Mouse (Mus musculus) midbrain, postnatal 0 days (tissue): ENCODE results near the gene 0610030E20Rik. TPM values are rescaled to one million over a fixed set of nuclear protein-coding genes. Genes with fewer than 3 reads are reported as not detected.

Experiments used
- ATAC-seq: fragments of 200-750 bp; cut with Nextera tagmentation; 2 replicates; pipeline ENCODE4 v1.8.0; 2017; ENCODE audit warnings: moderate number of reproducible peaks, mild to moderate bottlenecking, moderate TSS enrichment, moderate library complexity; ENCODE audit not compliant: low FRiP score
- DNase-seq: peaks from one replicate; pipeline ENCODE4 v3.0.0-alpha.2; 2015; ENCODE audit warnings: low spot score
- H3K27ac ChIP-seq: fragments of 300-500 bp; sonication (generic); 2 replicates; pipeline ENCODE4 v1.5.1; 2014; ENCODE audit warnings: low read depth, mild to moderate bottlenecking, low read length, mixed read lengths
- H3K27me3 ChIP-seq: fragments of 300-500 bp; sonication (generic); 2 replicates; pipeline ENCODE4 v1.6.1; 2014; ENCODE audit warnings: low read length, control low read depth, mixed read lengths; ENCODE audit not compliant: insufficient read depth
- H3K36me3 ChIP-seq: fragments of 300-500 bp; sonication (generic); 2 replicates; pipeline ENCODE4 v1.6.1; 2014; ENCODE audit warnings: low read length, control low read depth, mixed read lengths; ENCODE audit not compliant: insufficient read depth
- H3K4me1 ChIP-seq: fragments of 300-500 bp; sonication (generic); 2 replicates; pipeline ENCODE4 v1.6.1; 2014; ENCODE audit warnings: mild to moderate bottlenecking, control low read depth, antibody characterized with exemption, low read length, mixed read lengths; ENCODE audit not compliant: insufficient read depth
- H3K4me2 ChIP-seq: fragments of 300-500 bp; sonication (generic); 2 replicates; pipeline ENCODE4 v1.6.1; 2014; ENCODE audit warnings: low read depth, mild to moderate bottlenecking, low read length, mixed read lengths; ENCODE audit not compliant: poor library complexity, severe bottlenecking
- H3K4me3 ChIP-seq: fragments of 300-500 bp; sonication (generic); 2 replicates; pipeline ENCODE4 v1.5.1; 2014; ENCODE audit warnings: low read depth, mild to moderate bottlenecking, low read length, moderate library complexity
- H3K9ac ChIP-seq: fragments of 300-500 bp; sonication (generic); replicated peaks from 2 replicates; pipeline ENCODE4 v1.6.1; 2014; ENCODE audit warnings: mild to moderate bottlenecking, low read length, moderate library complexity, mixed read lengths; ENCODE audit not compliant: poor library complexity, severe bottlenecking
- H3K9me3 ChIP-seq: fragments of 300-500 bp; sonication (generic); 2 replicates; pipeline ENCODE4 v1.6.1; 2016; ENCODE audit warnings: low read length, control low read depth
- CTCF ChIP-seq: IDR thresholded peaks from 2 replicates; pipeline ENCODE4 v1.5.1; 2016; ENCODE audit warnings: antibody characterized with exemption, mild to moderate bottlenecking
- WGBS: fragments of 180-500 bp; shearing (Covaris S2); extraction: QIAGEN DNeasy Blood & Tissue Kit; methylation state at CpG from one replicate; pipeline ENCODE4 v1.1.7; 2014; 5-methylcytosine and 5-hydroxymethylcytosine counted together
- polyA plus RNA-seq: library from polyadenylated mRNA; unstranded; fragments of >200 nt; fragmentation: Nextera tagmentation; extraction: Ambion mirVana; gene quantifications from 2 replicates; pipeline ENCODE4 v1.2.1, GENCODE M21; 2015
- total RNA-seq: library from RNA; depleted of rRNA; stranded (reverse); fragments of >200 nt; gene quantifications from 2 replicates; pipeline ENCODE4 v1.2.3, GENCODE M21; 2014

0610030E20Rik gene
- total and polyA plus RNA-seq, 2 experiments from 2014 or later, result 10.0 to 14.7 TPM

DNA sequence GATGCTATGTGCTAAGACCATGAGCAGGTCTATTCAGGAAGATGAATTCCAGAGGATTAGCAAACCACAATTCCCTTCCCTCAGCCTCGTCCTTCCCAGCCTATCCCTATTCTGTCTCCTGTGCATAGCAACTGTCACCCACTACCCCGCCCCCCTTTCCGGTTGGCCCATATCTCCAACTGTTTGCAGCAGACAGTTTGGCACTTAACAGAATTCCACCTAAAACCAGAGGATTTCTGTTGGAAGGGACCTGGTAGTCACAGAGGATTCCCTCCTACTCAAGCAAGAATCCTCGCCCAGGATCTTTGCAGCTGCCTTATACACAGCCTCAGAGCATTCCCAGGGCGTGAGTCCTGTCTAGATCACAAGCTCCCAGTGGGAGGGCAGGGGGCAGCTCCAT lies 24.0 kb downstream of the 0610030E20Rik start:
- no peak for DNase-seq
- Histone ChIP-seq H3K36me3 (no peaks in the 10 kb centered on the region), H3K4me3 (no peak overlapping the region), H3K9me3 (no peaks in the 10 kb centered on the region), H3K27me3 (no peaks in the 10 kb centered on the region), H3K4me2 (no peak overlapping the region), H3K9ac (no peak overlapping the region), H3K27ac (no peak overlapping the region), H3K4me1 (no peaks in the 10 kb centered on the region)
- no peak for ATAC-seq
- 35% methylated on average over 5 of the region's 5 CpGs for WGBS
- no peak for TF ChIP-seq CTCF

DNA sequence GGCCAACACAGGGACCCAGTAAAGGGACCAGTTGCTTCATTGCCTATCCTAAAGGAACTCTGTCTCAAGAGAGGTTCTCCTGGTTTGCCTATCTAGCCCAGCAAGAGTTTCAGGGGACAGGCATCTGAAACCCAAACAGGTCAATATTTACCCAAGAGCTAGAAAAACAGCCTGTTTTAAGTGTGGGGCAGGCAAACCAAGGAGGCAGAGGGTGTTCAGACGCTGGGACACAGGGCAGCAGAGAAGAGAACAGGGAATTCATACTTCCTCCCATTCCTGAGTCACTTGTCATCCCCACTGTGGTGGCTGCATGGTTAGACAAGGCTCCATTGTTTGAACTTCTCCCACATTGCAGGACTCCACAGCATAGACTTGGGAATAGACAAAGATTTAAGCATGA lies 24.5 kb downstream of the 0610030E20Rik start:
- WGBS, result 25% methylated on average over 1 of the region's 1 CpGs
- no peaks in the 10 kb centered on the region for H3K36me3 ChIP-seq
- TF ChIP-seq CTCF, result no peak
- no peak overlapping the region for H3K9ac ChIP-seq
- ATAC-seq, result no peak
- H3K4me1 ChIP-seq, result no peaks in the 10 kb centered on the region
- H3K27ac ChIP-seq, result no peak overlapping the region
- DNase-seq, result no peak
- no peak overlapping the region for H3K4me3 ChIP-seq
- no peaks in the 10 kb centered on the region for H3K9me3 ChIP-seq
- H3K27me3 ChIP-seq, result no peaks in the 10 kb centered on the region
- no peak overlapping the region for H3K4me2 ChIP-seq

DNA sequence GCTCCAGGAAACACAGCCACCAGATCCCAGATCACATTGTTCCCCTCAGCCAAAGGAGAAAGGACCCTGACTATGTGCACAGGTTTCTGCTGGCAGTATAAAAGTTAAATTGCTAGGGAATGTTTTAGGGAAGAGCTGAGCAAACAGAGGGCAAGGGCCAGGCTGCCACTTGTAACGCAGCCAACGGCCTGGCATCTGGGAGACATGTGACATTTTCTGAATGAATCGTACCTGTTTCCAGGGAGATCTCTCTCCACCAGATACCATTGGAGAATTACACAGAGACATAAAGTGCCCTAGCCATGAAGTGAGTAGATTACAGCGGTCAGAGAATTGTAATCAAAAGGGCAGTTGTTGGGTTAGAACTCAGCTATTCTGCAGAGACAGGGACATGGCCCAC lies 26.1 kb downstream of the 0610030E20Rik start:
- Histone ChIP-seq H3K4me3 (no peak overlapping the region), H3K27me3 (no peaks in the 10 kb centered on the region), H3K4me1 (no peaks in the 10 kb centered on the region), H3K9me3 (no peaks in the 10 kb centered on the region), H3K27ac (no peak overlapping the region), H3K36me3 (no peaks in the 10 kb centered on the region), H3K9ac (no peak overlapping the region), H3K4me2 (no peak overlapping the region)
- ATAC-seq (no peak), DNase-seq (no peak)
- 87% methylated on average over 4 of the region's 4 CpGs for WGBS
- TF ChIP-seq CTCF, result no peak

DNA sequence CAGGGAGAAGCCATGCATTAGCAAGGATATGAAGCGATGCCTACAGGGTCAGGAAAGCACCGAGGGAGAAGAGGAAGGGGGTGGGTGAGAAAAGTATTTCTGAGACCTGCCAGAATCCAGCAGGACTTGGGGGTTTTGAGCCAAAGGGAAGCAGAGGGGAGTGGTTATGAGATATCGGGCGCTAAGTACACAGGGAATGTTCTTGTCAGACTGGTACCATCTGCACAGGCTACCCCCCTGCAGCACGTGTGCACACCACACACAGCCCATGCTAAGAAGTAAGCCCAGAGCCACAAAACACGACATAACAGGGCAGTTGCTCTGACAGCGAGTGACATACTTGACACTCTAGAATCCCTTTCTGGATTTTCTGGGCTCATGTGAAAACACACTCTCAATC lies 27.1 kb downstream of the 0610030E20Rik start:
- H3K4me3 ChIP-seq, result no peak overlapping the region
- H3K27me3 ChIP-seq, result peaks cover under 1% of the 10 kb centered on the region; the same call in 1 of the 2 replicates
- no peak for ATAC-seq
- no peak overlapping the region for H3K27ac ChIP-seq
- H3K4me2 ChIP-seq, result no peak overlapping the region
- no peaks in the 10 kb centered on the region for H3K36me3 ChIP-seq
- no peak for DNase-seq
- TF ChIP-seq CTCF, result no peak
- H3K9ac ChIP-seq, result no peak overlapping the region
- 73% methylated on average over 7 of the region's 7 CpGs for WGBS
- H3K9me3 ChIP-seq, result no peaks in the 10 kb centered on the region
- H3K4me1 ChIP-seq, result no peaks in the 10 kb centered on the region

DNA sequence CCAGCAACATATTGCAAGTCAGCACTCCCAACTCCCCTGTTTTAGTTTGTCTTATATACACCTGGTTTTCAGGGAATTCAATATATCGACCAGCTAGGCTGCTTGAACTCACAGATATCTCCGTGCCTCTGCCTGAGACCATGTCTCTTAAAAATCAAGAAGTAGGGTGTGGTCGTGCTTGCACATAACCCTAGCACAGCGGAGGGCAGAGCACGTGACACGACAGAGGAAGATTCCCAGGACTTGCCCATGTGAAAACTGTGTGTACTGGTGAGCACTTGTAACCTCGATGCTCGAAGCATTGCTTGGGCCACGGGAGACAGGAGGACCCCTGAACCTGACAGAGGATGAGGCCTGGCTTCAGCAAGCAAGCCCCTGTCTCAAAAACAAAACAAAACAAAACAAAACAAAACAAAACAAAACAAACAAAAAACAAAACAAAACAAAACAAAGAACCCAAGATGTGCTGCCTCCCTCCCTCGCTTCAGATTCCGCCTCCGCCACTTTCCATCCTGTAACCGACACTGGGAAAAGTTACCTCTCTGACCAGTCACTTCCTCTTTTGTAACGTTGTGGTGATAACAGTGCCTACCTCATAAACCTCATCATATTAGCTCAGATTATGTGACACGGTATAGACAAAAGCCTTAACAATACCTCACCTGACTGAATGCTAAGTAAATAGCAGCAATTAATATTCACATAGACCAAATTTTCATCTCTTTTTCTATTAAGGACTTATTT lies 27.9 kb downstream of the 0610030E20Rik start:
- WGBS, result 86% methylated on average over 15 of the region's 15 CpGs
- Histone ChIP-seq H3K4me3 (no peak overlapping the region), H3K4me2 (no peak overlapping the region), H3K27ac (no peak overlapping the region), H3K27me3 (peaks cover 8% of the 10 kb centered on the region; the same call in 1 of the 2 replicates), H3K9me3 (no peaks in the 10 kb centered on the region), H3K4me1 (no peaks in the 10 kb centered on the region; the same call in 1 of the 2 replicates), H3K9ac (no peak overlapping the region), H3K36me3 (no peaks in the 10 kb centered on the region)
- no peak for TF ChIP-seq CTCF
- ATAC-seq (no peak), DNase-seq (no peak)

DNA sequence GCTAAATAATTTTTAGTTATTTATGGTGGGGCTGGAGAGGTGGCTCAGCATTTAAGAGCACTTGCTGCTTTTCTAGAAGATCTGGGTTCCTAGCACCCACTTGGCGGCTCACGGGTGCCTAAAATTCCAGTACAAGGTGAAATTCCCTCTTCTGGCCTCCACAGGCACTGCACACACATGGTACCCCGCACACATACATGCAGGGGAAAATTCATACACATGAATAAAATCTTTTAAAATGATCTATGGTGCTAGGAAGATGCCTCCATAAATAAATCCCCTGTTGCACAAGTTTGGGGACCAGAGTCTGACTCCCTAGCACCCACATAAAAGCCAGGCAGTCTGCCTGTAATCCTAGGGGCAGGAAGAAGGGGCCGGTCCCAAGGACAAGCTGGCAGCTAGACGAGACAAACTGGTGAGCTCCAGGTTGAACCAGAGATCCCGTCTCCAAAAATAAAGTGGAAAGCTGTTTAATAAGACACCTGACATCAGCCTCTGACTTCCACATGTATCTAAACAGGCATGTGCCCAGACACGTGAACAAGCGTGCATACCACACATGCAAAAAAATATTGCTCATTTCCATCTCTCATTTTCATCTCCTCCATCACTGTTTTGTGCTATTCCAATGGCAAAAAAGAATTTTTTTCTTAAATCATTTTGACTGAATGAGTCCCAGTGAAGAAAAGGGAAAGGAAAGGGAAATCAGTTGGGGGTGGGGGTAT lies 31.6 kb downstream of the 0610030E20Rik start:
- no peak overlapping the region for H3K27ac ChIP-seq
- ATAC-seq (no peak), DNase-seq (no peak)
- H3K9ac ChIP-seq, result no peak overlapping the region
- H3K4me2 ChIP-seq, result no peak overlapping the region
- no peaks in the 10 kb centered on the region for H3K9me3 ChIP-seq
- H3K27me3 ChIP-seq, result peaks cover 16% of the 10 kb centered on the region
- no peak overlapping the region for H3K4me3 ChIP-seq
- H3K4me1 ChIP-seq, result peaks cover 5% of the 10 kb centered on the region; the same call in 1 of the 2 replicates
- TF ChIP-seq CTCF, result no peak
- no peaks in the 10 kb centered on the region for H3K36me3 ChIP-seq
- 89% methylated on average over 8 of the region's 8 CpGs for WGBS
